Mouse (Mus musculus) limb, embryonic 11.5 days (tissue): Measurements from ENCODE around the gene Dnajb8. TPM values are rescaled to one million over a fixed set of nuclear protein-coding genes. Genes with fewer than 3 reads are reported as not detected.
A peak's percentile ranks its signal among the peaks of the same experiment; 100 is the strongest.

Experiments
- ATAC-seq: fragments of 200-750 bp; cut with Nextera tagmentation; 2 replicates; pipeline ENCODE4 v1.8.0; 2017; ENCODE audit warnings: low read depth; ENCODE audit not compliant: insufficient number of reproducible peaks, low FRiP score, low TSS enrichment
- DNase-seq: peaks from one replicate; pipeline ENCODE4 v3.0.0-alpha.2; 2015; ENCODE audit warnings: low spot score
- H3K27ac ChIP-seq: fragments of 300-500 bp; sonication (generic); replicated peaks from 2 replicates; pipeline ENCODE4 v1.5.1; 2014; ENCODE audit warnings: low read depth, mild to moderate bottlenecking, low read length
- H3K27me3 ChIP-seq: fragments of 300-500 bp; sonication (generic); 2 replicates; pipeline ENCODE4 v1.6.1; 2014; ENCODE audit warnings: mild to moderate bottlenecking, low read length, mixed read lengths; ENCODE audit not compliant: control insufficient read depth, insufficient read depth
- H3K36me3 ChIP-seq: fragments of 300-500 bp; sonication (generic); 2 replicates; pipeline ENCODE4 v1.6.1; 2014; ENCODE audit warnings: mild to moderate bottlenecking, low read length, moderate library complexity, mixed read lengths; ENCODE audit not compliant: control insufficient read depth, insufficient read depth
- H3K4me1 ChIP-seq: fragments of 300-500 bp; sonication (generic); 2 replicates; pipeline ENCODE4 v1.6.1; 2014; ENCODE audit warnings: low read length, mixed read lengths; ENCODE audit not compliant: control insufficient read depth, insufficient read depth
- H3K4me2 ChIP-seq: fragments of 300-500 bp; sonication (generic); 2 replicates; pipeline ENCODE4 v1.6.1; 2014; ENCODE audit warnings: low read depth, mild to moderate bottlenecking, moderate library complexity; ENCODE audit not compliant: severe bottlenecking
- H3K4me3 ChIP-seq: fragments of 300-500 bp; sonication (generic); 2 replicates; pipeline ENCODE4 v1.5.1; 2014; ENCODE audit warnings: low read depth, low read length
- H3K9ac ChIP-seq: fragments of 300-500 bp; sonication (generic); 2 replicates; pipeline ENCODE4 v1.6.1; 2014; ENCODE audit warnings: mild to moderate bottlenecking, low read length
- H3K9me3 ChIP-seq: fragments of 300-500 bp; sonication (generic); 2 replicates; pipeline ENCODE4 v1.6.1; 2016; ENCODE audit warnings: low read length; ENCODE audit not compliant: control insufficient read depth
- WGBS: fragments of 180-500 bp; shearing (Covaris S2); extraction: QIAGEN DNeasy Blood & Tissue Kit; methylation state at CpG from one replicate; pipeline ENCODE4 v1.1.7; 2014; 5-methylcytosine and 5-hydroxymethylcytosine counted together
- polyA plus RNA-seq: library from polyadenylated mRNA; unstranded; fragments of >200 nt; fragmentation: Nextera tagmentation; extraction: Ambion mirVana; gene quantifications from 2 replicates; pipeline ENCODE4 v1.2.1, GENCODE M21; 2014

Dnajb8 gene
- polyA plus RNA-seq, 1 experiment from 2014 or later, result not detected

DNA sequence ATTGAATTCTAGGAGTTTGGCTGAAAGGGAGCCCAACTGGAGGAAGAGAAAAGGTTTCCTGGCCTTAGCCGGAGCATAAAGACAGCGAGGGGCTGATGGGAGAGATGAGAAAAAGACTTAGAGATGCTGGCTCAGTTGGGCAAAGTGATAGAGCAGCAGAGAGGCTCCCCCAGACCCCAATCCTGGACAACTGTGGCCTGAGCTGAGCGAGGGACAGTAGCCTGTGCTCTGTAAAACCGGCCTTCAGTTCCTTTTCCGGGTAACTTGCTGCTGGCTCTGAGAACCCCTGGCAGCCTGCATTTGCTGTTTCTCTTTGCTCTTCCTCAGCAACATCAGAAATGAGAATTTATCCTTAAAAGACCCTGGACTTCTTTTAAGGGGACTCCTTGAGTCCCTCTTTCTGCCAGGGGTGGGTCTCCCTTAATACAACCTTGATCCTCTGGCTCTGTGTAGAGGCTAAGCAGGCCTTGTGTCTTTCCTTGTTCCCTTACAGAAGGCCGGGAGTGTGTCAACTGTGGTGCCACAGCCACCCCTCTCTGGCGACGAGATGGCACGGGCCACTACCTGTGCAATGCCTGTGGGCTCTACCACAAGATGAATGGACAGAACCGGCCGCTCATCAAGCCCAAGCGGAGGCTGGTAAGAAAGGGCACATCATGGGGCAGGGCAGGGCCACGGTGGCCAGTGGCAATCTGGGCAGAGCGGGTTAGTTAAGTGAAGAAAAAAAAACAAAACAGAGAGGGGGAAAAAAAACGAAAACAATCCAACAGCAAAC is 20.0 kb upstream of the Dnajb8 start:
- H3K9ac ChIP-seq, result no peak overlapping the region
- H3K9me3 ChIP-seq, result no peaks in the 10 kb centered on the region
- peaks cover 17% of the 10 kb centered on the region for H3K4me1 ChIP-seq
- H3K4me3 ChIP-seq, result no peak overlapping the region
- 9% methylated on average over 15 of the region's 15 CpGs for WGBS
- ATAC-seq (no peak), DNase-seq (peak; percentile 56)
- H3K27ac ChIP-seq, result no peak overlapping the region
- H3K4me2 ChIP-seq, result no peak overlapping the region
- peaks cover 89% of the 10 kb centered on the region for H3K27me3 ChIP-seq
- no peaks in the 10 kb centered on the region for H3K36me3 ChIP-seq

DNA sequence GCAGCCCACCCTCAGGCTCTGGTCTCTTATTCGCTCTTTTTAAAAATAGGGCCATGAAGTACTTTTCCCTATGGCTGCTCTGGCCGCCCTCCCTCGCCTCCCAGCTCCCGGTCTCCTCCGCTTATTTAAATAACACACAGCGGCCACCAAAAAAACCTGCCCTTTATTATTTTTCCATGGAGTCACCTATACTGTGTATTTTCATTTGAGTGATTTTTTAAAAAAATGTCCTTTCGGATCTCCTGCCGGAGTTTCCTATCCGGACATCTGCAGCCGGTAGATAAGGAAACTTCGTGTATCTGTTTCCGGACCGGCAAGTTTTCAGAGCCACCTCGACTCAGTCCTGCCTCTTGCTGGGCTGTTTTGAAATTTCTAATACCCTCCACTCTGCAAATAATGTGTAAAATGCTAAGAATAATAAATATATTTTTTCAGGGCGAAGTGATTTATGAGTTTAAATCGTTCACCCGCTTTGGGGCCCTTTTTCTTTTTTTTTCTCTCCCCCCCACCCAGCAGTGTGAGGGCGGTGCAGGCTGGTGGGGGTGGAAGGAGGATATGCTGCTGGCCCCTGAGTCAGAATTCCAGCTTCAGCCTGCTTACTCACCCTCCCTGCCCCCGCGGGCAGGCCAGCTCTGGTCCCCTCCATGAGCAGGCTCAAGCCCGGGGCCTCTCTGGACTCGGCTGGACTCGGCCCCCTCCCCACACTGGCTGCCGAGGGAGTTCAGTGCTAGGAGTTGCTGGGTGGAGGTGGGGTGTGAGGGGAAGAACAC is 19.0 kb upstream of the Dnajb8 start:
- 1% methylated on average over 24 of the region's 24 CpGs for WGBS
- Histone ChIP-seq H3K9me3 (no peaks in the 10 kb centered on the region), H3K4me1 (peaks cover 7% of the 10 kb centered on the region), H3K4me2 (no peak overlapping the region), H3K27me3 (peaks cover 79% of the 10 kb centered on the region), H3K9ac (no peak overlapping the region), H3K4me3 (no peak overlapping the region), H3K27ac (no peak overlapping the region), H3K36me3 (no peaks in the 10 kb centered on the region)
- ATAC-seq (no peak), DNase-seq (peak; percentile 62)

GRCm38 (mm10) chr6:88203791-88204405 is 18.2 kb upstream of the Dnajb8 start:
- Histone ChIP-seq H3K9ac (no peak overlapping the region), H3K27ac (no peak overlapping the region), H3K27me3 (peaks cover 71% of the 10 kb centered on the region), H3K4me3 (no peak overlapping the region), H3K4me2 (no peak overlapping the region), H3K4me1 (no peaks in the 10 kb centered on the region), H3K36me3 (no peaks in the 10 kb centered on the region), H3K9me3 (no peaks in the 10 kb centered on the region)
- 4% methylated on average over 10 of the region's 10 CpGs for WGBS
- peak; percentile 44 for DNase-seq
- no peak for ATAC-seq

- DNase-seq (peak; percentile 38), ATAC-seq (no peak)
- whole genome bisulfite sequencing, result 11% methylated on average over 25 of the region's 25 CpGs
- Histone ChIP-seq H3K36me3 (no peaks in the 10 kb centered on the region), H3K9ac (no peak overlapping the region), H3K9me3 (no peaks in the 10 kb centered on the region), H3K4me1 (no peaks in the 10 kb centered on the region), H3K4me3 (no peak overlapping the region), H3K4me2 (no peak overlapping the region), H3K27ac (no peak overlapping the region), H3K27me3 (peaks cover 62% of the 10 kb centered on the region)
Measured at GRCm38 (mm10) chr6:88204531-88205385, 17.3 kb upstream of the Dnajb8 start.

DNA sequence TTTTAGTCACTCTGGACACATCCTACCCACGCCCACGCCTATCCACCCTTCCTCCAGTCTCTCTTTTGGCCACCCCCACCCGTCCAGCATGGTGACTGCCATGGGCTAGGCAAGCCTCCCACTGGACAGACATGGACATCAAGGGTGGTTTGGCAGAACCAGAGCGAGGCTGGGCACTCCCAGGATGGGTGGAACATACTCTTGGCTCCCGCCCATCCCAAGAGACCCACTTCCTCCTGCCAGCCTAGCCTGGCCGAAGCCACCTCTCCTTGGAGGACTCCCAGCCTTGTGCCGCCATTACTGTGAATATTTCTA is 16.7 kb upstream of the Dnajb8 start:
- DNase-seq (peak; percentile 32), ATAC-seq (no peak)
- H3K4me1 ChIP-seq, result no peaks in the 10 kb centered on the region
- WGBS, result 35% methylated on average over 7 of the region's 7 CpGs
- H3K4me2 ChIP-seq, result no peak overlapping the region
- H3K27me3 ChIP-seq, result peaks cover 57% of the 10 kb centered on the region
- no peaks in the 10 kb centered on the region for H3K36me3 ChIP-seq
- H3K27ac ChIP-seq, result no peak overlapping the region
- no peaks in the 10 kb centered on the region for H3K9me3 ChIP-seq
- H3K9ac ChIP-seq, result no peak overlapping the region
- H3K4me3 ChIP-seq, result no peak overlapping the region

GRCm38 (mm10) chr6:88205937-88206336 is 16.1 kb upstream of the Dnajb8 start:
- WGBS, result 20% methylated on average over 9 of the region's 9 CpGs
- DNase-seq (no peak), ATAC-seq (no peak)
- Histone ChIP-seq H3K4me2 (no peak overlapping the region), H3K9me3 (no peaks in the 10 kb centered on the region), H3K27me3 (peaks cover 51% of the 10 kb centered on the region), H3K4me1 (no peaks in the 10 kb centered on the region), H3K4me3 (no peak overlapping the region), H3K36me3 (no peaks in the 10 kb centered on the region), H3K27ac (no peak overlapping the region), H3K9ac (no peak overlapping the region)

- Histone ChIP-seq H3K4me1 (no peaks in the 10 kb centered on the region), H3K4me3 (no peak overlapping the region), H3K27ac (no peak overlapping the region), H3K9me3 (no peaks in the 10 kb centered on the region), H3K9ac (no peak overlapping the region), H3K4me2 (no peak overlapping the region), H3K27me3 (peaks cover 45% of the 10 kb centered on the region), H3K36me3 (no peaks in the 10 kb centered on the region)
- ATAC-seq, result no peak
- 57% methylated on average over 7 of the region's 7 CpGs for WGBS
- DNase-seq, result no peak
Measured at GRCm38 (mm10) chr6:88206566-88206965, 15.5 kb upstream of the Dnajb8 start.
